Mouse (Mus musculus) embryonic fibroblast, embryonic 13.5 days (primary cell): ENCODE results near the gene Neu2.

ENCODE experiments used
- CTCF ChIP-seq: IDR thresholded peaks from 2 replicates; pipeline ENCODE4 v1.5.1; 2011; ENCODE audit warnings: mild to moderate bottlenecking, control low read depth, low read length, moderate library complexity, borderline replicate concordance; ENCODE audit not compliant: insufficient read depth
- POLR2A ChIP-seq: IDR thresholded peaks from 2 replicates; pipeline ENCODE4 v1.6.1; 2011; ENCODE audit warnings: low read depth, mild to moderate bottlenecking, control low read depth, low read length, moderate library complexity

DNA sequence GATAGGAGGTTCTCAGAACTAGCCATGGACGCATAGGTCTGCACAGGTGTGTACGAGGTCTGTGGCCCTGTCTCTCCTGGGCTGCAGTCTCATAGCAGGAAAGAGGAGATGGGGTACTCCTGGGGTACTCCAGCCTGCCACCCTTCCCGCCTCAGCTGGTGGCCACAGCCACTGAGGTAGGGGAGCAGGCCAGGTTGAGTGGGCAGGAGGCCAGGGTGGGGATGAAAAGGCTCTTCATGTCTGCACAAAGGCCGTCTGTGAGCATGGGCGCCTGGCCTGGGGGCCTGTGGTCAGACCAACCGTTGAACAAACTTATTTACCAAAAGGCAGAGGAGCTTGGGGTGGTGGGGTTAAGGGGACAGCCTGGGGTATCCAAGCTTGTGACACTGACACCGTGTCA is 37.8 kb upstream of the Neu2 start:
- TF ChIP-seq CTCF = no peak
- no peak for TF ChIP-seq POLR2A
